Mouse (Mus musculus): ENCODE measurements around the gene 4930562C15Rik. TPM values are rescaled to one million over a fixed set of nuclear protein-coding genes. Genes with fewer than 3 reads are reported as not detected.
A peak's percentile ranks its signal among the peaks of the same experiment; 100 is the strongest.

The 4930562C15Rik gene
- total and polyA plus RNA-seq, 3 experiments: 0.12 to 0.21 TPM; not detected in 1

DNA sequence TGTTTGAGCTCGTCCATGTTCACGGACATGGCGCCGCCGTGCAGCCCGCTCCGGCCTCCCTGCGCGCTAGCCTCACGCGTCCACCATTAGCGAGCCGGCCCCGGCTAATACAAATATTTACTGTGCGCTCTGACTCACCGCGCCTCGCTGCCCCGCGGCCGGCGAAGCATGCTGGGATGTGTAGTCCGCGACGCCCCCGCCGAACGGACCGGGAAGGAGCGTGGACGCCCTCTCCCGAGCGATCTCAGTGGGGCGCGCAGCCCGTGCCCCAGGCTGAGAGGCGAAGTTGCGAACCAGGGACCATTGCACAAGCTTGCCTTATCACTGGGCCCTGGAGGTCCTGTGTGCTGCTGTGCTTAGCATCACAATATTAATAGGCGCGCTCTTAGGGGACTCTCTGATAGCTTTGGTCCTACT, 44.5 kb downstream of the 4930562C15Rik start:
- Histone ChIP-seq H3K27ac (ENCODE audit: control insufficient read depth, low read depth, low read length) (peak overlapping the region; percentile 93), H3K4me3 (ENCODE audit: control insufficient read depth in 1 of 2, insufficient read depth in 1 of 2, low read depth in 2 of 2, low read length in 2 of 2) (peak overlapping the region; percentile 83 to 92), H3K36me3 (ENCODE audit: control insufficient read depth in 1 of 2, insufficient read depth in 2 of 2, low read length in 2 of 2) (peaks cover 0 to 7% of the 10 kb centered on the region in 2 experiments; a peak in 2 of 4 replicates), H3K27me3 (ENCODE audit: control insufficient read depth in 1 of 2, insufficient read depth in 2 of 2, low read length in 2 of 2) (no peaks in the 10 kb centered on the region), H3K9ac (ENCODE audit: control insufficient read depth, low read depth, low read length, poor library complexity, severe bottlenecking) (peak overlapping the region; percentile 90), H3K79me2 (ENCODE audit: control insufficient read depth, insufficient read depth, low read length, poor library complexity) (peaks cover 19% of the 10 kb centered on the region), H3K4me1 (ENCODE audit: control insufficient read depth in 1 of 2, insufficient read depth in 2 of 2, low read length in 2 of 2) (peaks cover 2 to 25% of the 10 kb centered on the region in 2 experiments; a peak in 3 of 4 replicates), H3K9me3 (replicated peaks; ENCODE audit: insufficient read depth, low read length) (no peaks in the 10 kb centered on the region)
- peak; percentile 90 for DNase-seq (ENCODE audit: low read depth, low spot score)
- TF ChIP-seq POLR2A (IDR thresholded peaks at IDR 0.05; ENCODE audit: control insufficient read depth in 1 of 2, insufficient read depth in 1 of 2, low read depth in 1 of 2, low read length in 2 of 2, poor library complexity in 1 of 2) (peak; percentile 50 to 81; a peak in 3 of 4 replicates), BHLHE40 (IDR thresholded peaks at IDR 0.05; ENCODE audit: borderline replicate concordance, low read depth, low read length) (no peak), NRF1 (IDR thresholded peaks at IDR 0.05; ENCODE audit: insufficient read depth, low read depth, low read length, poor library complexity, severe bottlenecking) (peak; percentile 51; the same call in 1 of the 2 replicates), CHD1 (IDR thresholded peaks at IDR 0.05; ENCODE audit: low read depth, low read length) (peak; percentile 78; the same call in 1 of the 2 replicates), EP300 (IDR thresholded peaks at IDR 0.05; ENCODE audit: low read depth in 1 of 2, low read length in 2 of 2) (no peak), MYB (IDR thresholded peaks at IDR 0.05; ENCODE audit: low read depth, low read length) (no peak), TCF12 (IDR thresholded peaks at IDR 0.05; ENCODE audit: low read depth, low read length) (peak; percentile 17; the same call in 1 of the 2 replicates), ELF1 (IDR thresholded peaks at IDR 0.05; ENCODE audit: low read depth, low read length) (peak; percentile 64), GABPA (IDR thresholded peaks at IDR 0.05; ENCODE audit: low read depth, low read length) (no peak), USF1 (IDR thresholded peaks at IDR 0.05; ENCODE audit: low read depth, low read length) (peak; percentile 40; the same call in 1 of the 2 replicates), KAT2A (conservative IDR thresholded peaks at IDR 0.05; ENCODE audit: low read depth, low read length) (peak; percentile 71), E2F4 (IDR thresholded peaks at IDR 0.05; ENCODE audit: borderline replicate concordance, low read depth, low read length) (no peak), MXI1 (IDR thresholded peaks at IDR 0.05; ENCODE audit: low read depth, low read length) (peak; percentile 78), GATA1 (IDR thresholded peaks at IDR 0.05; ENCODE audit: low read depth, low read length) (no peak), MAFK (IDR thresholded peaks at IDR 0.05; ENCODE audit: borderline replicate concordance, low read depth, low read length) (no peak), SMC3 (IDR thresholded peaks at IDR 0.05; ENCODE audit: low read depth, low read length) (peak; percentile 1; the same call in 1 of the 2 replicates), CTCF (IDR thresholded peaks at IDR 0.05 in 2 of 3, conservative IDR thresholded peaks at IDR 0.05 in 1 of 3; ENCODE audit: control insufficient read depth in 1 of 3, insufficient read depth in 1 of 3, low read depth in 2 of 3, low read length in 3 of 3, poor library complexity in 1 of 3, severe bottlenecking in 1 of 3) (peak in 2 of 3 experiments; percentile 24 to 33; a peak in 4 of 6 replicates), RAD21 (IDR thresholded peaks at IDR 0.05; ENCODE audit: low read depth, low read length) (no peak; the same call in 1 of the 2 replicates), ZMIZ1 (IDR thresholded peaks at IDR 0.05; ENCODE audit: low read depth, low read length) (peak; percentile 58), MYC (IDR thresholded peaks at IDR 0.05; ENCODE audit: low read depth, low read length) (no peak; the same call in 1 of the 2 replicates), POLR2AphosphoS2 (IDR thresholded peaks at IDR 0.05; ENCODE audit: low read length) (peak; percentile 64), MEF2A (IDR thresholded peaks at IDR 0.05; ENCODE audit: extremely low read depth, insufficient replicate concordance, low read depth, low read length, poor library complexity, severe bottlenecking) (no peak), HCFC1 (IDR thresholded peaks at IDR 0.05; ENCODE audit: low read depth, low read length) (peak; percentile 94), CHD2 (IDR thresholded peaks at IDR 0.05; ENCODE audit: low read length) (no peak), TBP (IDR thresholded peaks at IDR 0.05; ENCODE audit: low read depth, low read length) (no peak), TAL1 (IDR thresholded peaks at IDR 0.05; ENCODE audit: low read length) (no peak), SIN3A (IDR thresholded peaks at IDR 0.05; ENCODE audit: low read length) (peak; percentile 91), ZC3H11A (IDR thresholded peaks at IDR 0.05; ENCODE audit: low read depth, low read length) (no peak), ZKSCAN1 (IDR thresholded peaks at IDR 0.05; ENCODE audit: low read depth, low read length) (no peak), JUND (IDR thresholded peaks at IDR 0.05; ENCODE audit: low read depth, low read length) (no peak), UBTF (IDR thresholded peaks at IDR 0.05; ENCODE audit: borderline replicate concordance, insufficient read depth, low read depth, low read length) (no peak), NELFE (IDR thresholded peaks at IDR 0.05; ENCODE audit: low read depth, low read length) (peak; percentile 66), RCOR1 (IDR thresholded peaks at IDR 0.05; ENCODE audit: low read depth, low read length) (no peak), USF2 (IDR thresholded peaks at IDR 0.05; ENCODE audit: borderline replicate concordance in 1 of 2, insufficient read depth in 1 of 2, low read depth in 1 of 2, low read length in 2 of 2) (no peak), POLR2AphosphoS5 (IDR thresholded peaks at IDR 0.05; ENCODE audit: borderline replicate concordance, low read depth, low read length) (peak; percentile 62; the same call in 1 of the 2 replicates), ZNF384 (IDR thresholded peaks at IDR 0.05; ENCODE audit: low read depth, low read length) (no peak), MAZ (IDR thresholded peaks at IDR 0.05; ENCODE audit: low read depth, low read length) (peak; percentile 56; the same call in 1 of the 2 replicates)
